Mouse (Mus musculus): ENCODE results near the gene AU021092. TPM values are rescaled to one million over a fixed set of nuclear protein-coding genes. Genes with fewer than 3 reads are reported as not detected.

AU021092 gene
- total RNA-seq, 2 experiments from 2014 or later, result 4.2 to 4.7 TPM

DNA sequence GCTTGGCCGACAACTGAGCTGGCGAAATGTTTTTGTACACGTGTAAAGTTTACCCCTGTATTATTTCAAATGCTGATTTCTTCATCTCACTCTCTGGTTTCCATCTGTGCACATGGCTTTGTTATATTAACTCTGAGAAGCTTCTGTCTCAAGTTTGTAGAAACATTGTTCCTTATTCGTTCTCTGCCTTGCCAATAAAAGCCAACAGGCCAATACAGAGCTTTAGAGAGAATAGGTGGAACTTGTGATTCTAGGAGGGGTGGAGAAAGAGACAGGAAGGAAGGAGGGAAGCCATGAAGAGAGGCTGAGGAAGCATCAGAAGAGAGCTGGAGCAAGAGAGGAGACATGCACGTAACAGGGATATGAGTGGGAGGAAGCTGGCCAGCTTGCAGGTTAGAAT, 16.0 kb downstream of the AU021092 start:
- Histone ChIP-seq H3K27ac (no peak overlapping the region), H3K4me3 (no peak overlapping the region)
- DNase-seq (ENCODE audit: extremely low spot score in 1 of 2, low spot score in 2 of 2), result no peak
- no peak for TF ChIP-seq CTCF (IDR thresholded peaks at IDR 0.05)
- intact Hi-C loops (cut with DNase I), result no loop called here

- Histone ChIP-seq H3K4me3 (no peak overlapping the region), H3K27ac (no peak overlapping the region)
- no peak for TF ChIP-seq CTCF (IDR thresholded peaks at IDR 0.05)
- DNase-seq (ENCODE audit: extremely low spot score in 1 of 2, low spot score in 2 of 2), result no peak
- intact Hi-C loops (cut with DNase I), result no loop called here
These were observed 16.6 kb downstream of the AU021092 start for GRCm38 (mm10) chr16:5205431-5205970.

DNA sequence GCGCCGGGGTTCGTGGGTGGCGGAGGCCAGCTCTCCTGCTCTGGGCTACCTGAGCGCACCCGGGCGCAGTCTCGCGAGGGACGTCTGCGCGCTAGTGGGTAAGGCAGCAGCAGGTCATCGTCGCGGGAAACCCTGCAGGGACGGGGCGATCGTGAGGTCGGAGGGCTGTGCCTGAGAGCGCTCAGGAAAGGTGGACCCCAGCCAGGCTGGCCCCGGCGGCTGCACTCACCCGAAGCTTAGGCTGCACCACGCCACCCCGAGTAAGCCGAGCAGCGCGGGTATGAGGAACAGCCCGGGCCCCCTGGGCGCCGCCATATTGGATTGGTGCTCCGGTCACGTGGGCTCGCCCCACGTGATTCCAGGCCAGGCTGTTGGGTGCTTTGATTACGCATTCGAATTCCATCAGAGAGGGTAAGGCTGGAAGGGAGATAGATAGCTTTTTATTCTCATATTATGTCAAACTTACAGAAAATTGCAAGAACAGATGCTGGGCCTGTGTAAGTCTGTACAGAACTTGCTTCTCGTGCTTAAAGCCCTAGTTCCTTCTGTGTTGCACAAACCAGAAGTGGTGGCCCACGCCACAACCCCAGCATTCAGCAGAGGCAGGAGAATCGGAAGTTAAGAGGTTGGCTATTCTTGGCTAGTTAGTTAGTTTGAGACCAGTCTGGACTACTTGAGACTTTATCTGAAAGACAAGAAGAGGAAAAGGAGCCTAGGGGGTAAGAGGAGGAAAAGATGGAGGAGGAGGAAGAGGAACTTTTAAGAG, 18.2 kb downstream of the AU021092 start, which contains the start of gene Nagpa:
TSS of gene Nagpa (minus strand) at position 345 of the 766 bp plus-strand sequence.
- Histone ChIP-seq H3K4me3 (peak within 1 kb of the TSS; percentile 96), H3K27ac (peak within 1 kb of the TSS; percentile 83)
- peak; percentile 77 to 82 for DNase-seq (ENCODE audit: extremely low spot score in 1 of 2, low spot score in 2 of 2)
- TF ChIP-seq CTCF (IDR thresholded peaks at IDR 0.05), result no peak
- intact Hi-C loops (cut with DNase I), result loop anchor here (2.0 to 5.0 kb wide), 4 partner anchors 29 to 331 kb away; partner anchors contain the start of genes Alg1 and Ubn1

DNA sequence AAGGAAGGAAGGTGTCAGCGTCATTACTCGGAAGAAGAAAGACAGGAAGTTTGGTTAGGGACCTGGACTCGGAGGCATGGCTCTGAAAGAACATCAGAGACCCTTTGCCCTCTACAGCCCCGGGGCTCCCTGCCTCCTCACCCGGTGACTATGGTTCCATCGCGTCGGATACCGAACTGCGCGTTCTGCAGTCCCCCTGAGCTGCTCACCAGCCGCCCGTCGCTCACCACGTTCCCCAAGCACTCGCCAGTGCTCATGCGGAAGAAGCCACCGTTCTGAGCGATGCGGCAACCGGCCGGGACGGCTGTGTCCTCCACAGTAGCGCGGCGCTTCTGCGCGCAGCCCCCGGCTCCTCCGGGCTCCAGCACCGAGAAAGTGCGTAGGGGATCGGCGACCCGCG, 18.9 kb downstream of the AU021092 start:
- TF ChIP-seq CTCF (IDR thresholded peaks at IDR 0.05), result no peak
- peak in 1 of 2 experiments; percentile 40 for DNase-seq (ENCODE audit: extremely low spot score in 1 of 2, low spot score in 2 of 2)
- intact Hi-C loops (cut with DNase I), result loop anchor here (2.0 to 5.0 kb wide), 4 partner anchors 30 to 332 kb away; partner anchors contain the start of genes Alg1 and Ubn1
- Histone ChIP-seq H3K4me3 (peak overlapping the region; percentile 96), H3K27ac (peak overlapping the region; percentile 83)

GRCm38 (mm10) chr16:5202681-5203080, 19.4 kb downstream of the AU021092 start:
- intact Hi-C loops (cut with DNase I), result loop anchor here (1.0 to 5.0 kb wide), 5 partner anchors 30 to 332 kb away; partner anchors contain the start of genes Alg1 and Ubn1
- peak; percentile 46 to 54 for DNase-seq (ENCODE audit: extremely low spot score in 1 of 2, low spot score in 2 of 2)
- peak overlapping the region; percentile 96 for H3K4me3 ChIP-seq
- H3K27ac ChIP-seq, result no peak overlapping the region
- peak; percentile 77 for TF ChIP-seq CTCF (IDR thresholded peaks at IDR 0.05)

GRCm38 (mm10) chr16:5195080-5195479, 27.0 kb downstream of the AU021092 start:
- intact Hi-C loops (cut with DNase I), result no loop called here

GRCm38 (mm10) chr16:5186234-5186633, 35.9 kb downstream of the AU021092 start:
- no peak overlapping the region for H3K27ac ChIP-seq
- intact Hi-C loops (cut with DNase I), result no loop called here
- no peak for TF ChIP-seq CTCF (IDR thresholded peaks at IDR 0.05)
- peak; percentile 26 to 58 for DNase-seq (ENCODE audit: extremely low spot score in 1 of 2, low spot score in 2 of 2)
- no peak overlapping the region for H3K4me3 ChIP-seq

More at GRCm38 (mm10) chr16:5195080-5195479, 27.0 kb downstream of the AU021092 start:
- Histone ChIP-seq H3K4me3 (no peak overlapping the region), H3K27ac (no peak overlapping the region)
- DNase-seq (ENCODE audit: extremely low spot score in 1 of 2, low spot score in 2 of 2), result peak in 1 of 2 experiments; percentile 45
- peak; percentile 73 for TF ChIP-seq CTCF (IDR thresholded peaks at IDR 0.05)

GRCm38 (mm10) chr16:5185691-5186090, 36.4 kb downstream of the AU021092 start:
- Histone ChIP-seq H3K27ac (no peak overlapping the region), H3K4me3 (no peak overlapping the region)
- no peak for TF ChIP-seq CTCF (IDR thresholded peaks at IDR 0.05)
- DNase-seq (ENCODE audit: extremely low spot score in 1 of 2, low spot score in 2 of 2), result no peak
- intact Hi-C loops (cut with DNase I), result no loop called here

DNA sequence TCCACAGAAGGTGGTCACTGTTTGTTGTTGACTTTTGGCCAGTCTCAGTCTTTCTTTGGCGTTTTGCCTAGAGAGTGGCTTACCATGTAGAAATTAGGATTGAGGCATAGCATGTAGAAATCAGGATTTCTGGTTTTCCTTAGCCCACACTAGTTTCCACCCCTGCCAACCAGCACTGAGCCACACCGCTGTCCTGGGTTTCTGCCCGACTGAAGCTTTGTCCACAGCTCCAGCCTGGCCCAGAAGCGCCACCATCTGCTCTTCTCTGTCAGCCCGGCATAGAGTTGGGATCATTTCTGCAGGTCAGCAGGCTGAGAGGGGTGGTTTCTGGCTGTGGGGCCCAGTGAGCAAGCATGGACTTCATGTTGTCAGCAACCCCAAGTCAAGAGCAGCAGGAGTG, 37.1 kb downstream of the AU021092 start:
- H3K4me3 ChIP-seq, result no peak overlapping the region
- H3K27ac ChIP-seq, result no peak overlapping the region
- no peak for TF ChIP-seq CTCF (IDR thresholded peaks at IDR 0.05)
- intact Hi-C loops (cut with DNase I), result no loop called here
- no peak for DNase-seq (ENCODE audit: extremely low spot score in 1 of 2, low spot score in 2 of 2)

DNA sequence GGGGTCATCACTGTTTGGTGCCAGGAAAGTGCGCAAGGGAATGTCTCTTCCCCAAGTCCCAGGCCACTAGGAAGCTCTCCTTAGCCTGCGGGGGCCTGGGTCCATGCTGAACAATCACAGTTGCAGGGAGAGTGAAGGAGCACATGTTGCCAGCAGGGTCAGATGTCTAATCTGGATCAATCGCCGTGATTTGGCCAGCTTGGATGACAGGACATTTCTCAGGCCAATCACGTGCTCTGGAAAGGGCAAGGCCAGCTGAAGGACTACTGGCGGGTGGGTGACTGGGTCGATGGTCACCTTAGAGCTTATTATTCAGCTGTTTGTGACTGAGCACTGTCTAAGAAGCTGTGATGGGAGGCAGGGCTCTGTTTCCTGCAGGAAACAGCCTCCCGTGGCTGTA, 38.0 kb downstream of the AU021092 start:
- Histone ChIP-seq H3K27ac (no peak overlapping the region), H3K4me3 (no peak overlapping the region)
- intact Hi-C loops (cut with DNase I), result no loop called here
- TF ChIP-seq CTCF (IDR thresholded peaks at IDR 0.05), result no peak
- DNase-seq (ENCODE audit: extremely low spot score in 1 of 2, low spot score in 2 of 2), result no peak

DNA sequence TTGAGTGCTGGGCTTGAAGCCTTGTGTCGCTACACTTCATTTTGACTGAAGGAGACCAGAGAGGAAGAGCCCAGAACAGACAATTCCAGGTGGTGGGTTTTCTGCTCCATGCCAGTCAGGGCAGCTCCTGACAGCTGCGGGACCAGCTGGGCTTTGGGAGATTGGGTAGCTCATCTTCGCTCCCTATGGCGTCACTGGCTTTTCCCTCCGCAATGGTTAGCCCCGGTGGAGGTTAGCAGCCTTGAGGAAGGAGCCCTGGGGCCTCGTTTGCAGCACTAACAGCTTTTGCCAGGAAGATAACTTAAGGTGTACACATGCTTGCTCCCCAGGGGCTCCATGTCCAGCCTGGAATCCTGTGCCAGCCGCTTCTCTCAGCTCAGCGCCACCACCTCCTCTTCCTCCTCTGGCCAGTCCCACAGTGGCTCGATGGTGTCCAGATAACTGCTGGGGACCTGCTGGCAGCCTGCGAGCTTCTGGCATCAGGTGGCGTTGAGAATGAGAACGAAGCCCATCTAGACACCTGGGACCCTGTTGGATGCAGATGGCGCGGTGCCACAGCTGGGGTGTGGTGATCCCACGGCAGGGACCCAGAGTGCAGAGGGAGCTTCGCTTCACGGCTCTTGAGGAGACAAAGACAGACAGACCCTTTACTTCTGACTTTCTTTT, 38.7 kb downstream of the AU021092 start:
- Histone ChIP-seq H3K27ac (no peak overlapping the region), H3K4me3 (no peak overlapping the region)
- intact Hi-C loops (cut with DNase I), result no loop called here
- DNase-seq (ENCODE audit: extremely low spot score in 1 of 2, low spot score in 2 of 2), result no peak
- TF ChIP-seq CTCF (IDR thresholded peaks at IDR 0.05), result no peak

- H3K27ac ChIP-seq, result no peak overlapping the region
- no peak overlapping the region for H3K4me3 ChIP-seq
- no peak for TF ChIP-seq CTCF (IDR thresholded peaks at IDR 0.05)
- DNase-seq (ENCODE audit: extremely low spot score in 1 of 2, low spot score in 2 of 2), result no peak
- intact Hi-C loops (cut with DNase I), result no loop called here
These were observed 49.5 kb downstream of the AU021092 start for GRCm38 (mm10) chr16:5172636-5173035.

Measured in left cerebral cortex, adult 2 months (tissue).